Comparison of ENCODE assay signal across 13 mouse cellular contexts in the genomic region with DNA sequence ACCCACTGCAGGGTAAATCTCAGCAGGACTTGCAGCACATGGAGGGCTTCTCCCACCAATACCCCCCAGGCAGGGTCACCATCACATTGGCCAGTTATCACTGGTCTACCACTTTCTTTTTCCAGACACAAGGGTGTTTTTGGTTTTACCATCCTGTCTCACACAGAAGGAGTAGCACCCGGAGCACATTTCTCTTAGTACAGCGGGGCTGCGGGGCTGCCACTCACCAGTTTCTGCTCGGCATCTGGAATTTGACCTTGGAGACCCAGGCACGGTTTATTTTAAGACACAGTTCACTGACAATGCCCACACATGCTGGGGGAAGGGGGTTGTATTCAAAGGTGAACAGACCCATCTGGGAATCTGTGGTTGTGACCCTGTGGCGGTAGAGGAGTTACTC. TPM values are rescaled to one million over a fixed set of nuclear protein-coding genes. Genes with fewer than 3 reads are reported as not detected.
DNase-seq lines count a peak whose midpoint lies in the region; ATAC-seq and TF ChIP-seq lines count a peak whose summit lies in the region.
"Had no signal": no experiment of that assay in that cellular context is flagged by ENCODE, and none has a peak within 500 bp of the region (broad histone marks: within the 10 kb centered on the region; RNA-seq: fewer than 3 reads in every experiment).

No protein-coding gene starts in this region.

- no peak for DNase-seq in heart, adult 8-10 months (ENCODE audit: low spot score)
- DNase-seq in lung, postnatal 0 days (ENCODE audit: low spot score) = no peak
- DNase-seq in lung, postnatal 36 days = no peak
- DNase-seq in embryo, embryonic 11.5 days (ENCODE audit: low read depth, low spot score) = peak; percentile 64
- no peak for DNase-seq in limb, embryonic 14.5 days (ENCODE audit: low spot score)
- no peak for DNase-seq in left cerebral cortex, postnatal 14 days (ENCODE audit: low spot score in 2 of 2)
- DNase-seq in spleen, postnatal 36 days (ENCODE audit: low spot score in 2 of 2) = no peak
- DNase-seq: cerebellum, adult 2 months; lung, adult 18-20 months; right cerebral cortex, postnatal 25 days had no signal

- H3K4me1 ChIP-seq in heart, embryonic 14.5 days (ENCODE audit: control insufficient read depth in 2 of 2, insufficient read depth in 2 of 2, low read length in 2 of 2) = peaks cover 21 to 34% of the 10 kb centered on the region in 2 experiments
- H3K4me1 ChIP-seq in lung, postnatal 0 days (ENCODE audit: insufficient read depth, low read depth, low read length) = peaks cover 6% of the 10 kb centered on the region; the same call in 1 of the 2 replicates
- H3K4me1 ChIP-seq in limb, embryonic 14.5 days (ENCODE audit: control insufficient read depth, insufficient read depth, low read length) = peaks cover 17% of the 10 kb centered on the region

- TF ChIP-seq POLR2A in limb, embryonic 14.5 days (IDR thresholded peaks at IDR 0.05; ENCODE audit: borderline replicate concordance, extremely low read depth, insufficient read depth, insufficient read length) = no peak

- H3K4me2 ChIP-seq in heart, embryonic 14.5 days (ENCODE audit: low read length) = peak overlapping the region; percentile 31
- no peak overlapping the region for H3K4me2 ChIP-seq in lung, postnatal 0 days (replicated peaks; ENCODE audit: low read depth, low read length)
- no peak overlapping the region for H3K4me2 ChIP-seq in limb, embryonic 14.5 days (replicated peaks; ENCODE audit: low read depth, low read length, severe bottlenecking)
- H3K4me2 ChIP-seq: hindbrain, embryonic 13.5 days had no signal

- TF ChIP-seq EP300 in lung, postnatal 0 days (IDR thresholded peaks at IDR 0.05) = no peak

- no peaks in the 10 kb centered on the region for H3K36me3 ChIP-seq in heart, embryonic 14.5 days (ENCODE audit: control insufficient read depth, insufficient read depth, low read length)
- no peaks in the 10 kb centered on the region for H3K36me3 ChIP-seq in lung, postnatal 0 days (ENCODE audit: insufficient read depth, low read length)
- H3K36me3 ChIP-seq in limb, embryonic 14.5 days (ENCODE audit: control insufficient read depth, insufficient read depth, low read length) = no peaks in the 10 kb centered on the region
- H3K36me3 ChIP-seq: hindbrain, embryonic 13.5 days had no signal

- peak; percentile 29; the same call in 1 of the 2 replicates for ATAC-seq in heart, embryonic 14.5 days (ENCODE audit: insufficient number of reproducible peaks, insufficient read depth, low FRiP score, low read depth)
- no peak for ATAC-seq in lung, postnatal 0 days
- ATAC-seq in limb, embryonic 14.5 days (ENCODE audit: low FRiP score, low read depth) = no peak
- ATAC-seq: forebrain, embryonic 14.5 days had no signal

- no peak overlapping the region for H3K4me3 ChIP-seq in heart, embryonic 14.5 days (ENCODE audit: control insufficient read depth in 1 of 2, insufficient read depth in 1 of 2, low read depth in 1 of 2, low read length in 2 of 2)
- no peak overlapping the region for H3K4me3 ChIP-seq in lung, postnatal 0 days (ENCODE audit: low read depth, low read length)
- H3K4me3 ChIP-seq in limb, embryonic 14.5 days (replicated peaks; ENCODE audit: low read length) = no peak overlapping the region
- H3K4me3 ChIP-seq: hindbrain, embryonic 13.5 days had no signal

- H3K9ac ChIP-seq in heart, embryonic 14.5 days (ENCODE audit: low read length) = peak overlapping the region; percentile 56
- no peak overlapping the region for H3K9ac ChIP-seq in lung, postnatal 0 days (replicated peaks; ENCODE audit: low read depth)
- 0 out of 2 replicates have a peak overlapping the region, but pooled peaks have one; percentile 6 for H3K9ac ChIP-seq in limb, embryonic 14.5 days (ENCODE audit: low read depth, low read length, severe bottlenecking)
- H3K9ac ChIP-seq: hindbrain, embryonic 13.5 days had no signal

- H3K27me3 ChIP-seq in heart, embryonic 14.5 days (ENCODE audit: control insufficient read depth, insufficient read depth, low read length) = no peaks in the 10 kb centered on the region
- H3K27me3 ChIP-seq in lung, postnatal 0 days (replicated peaks; ENCODE audit: insufficient read depth, low read length) = no peaks in the 10 kb centered on the region
- H3K27me3 ChIP-seq in limb, embryonic 14.5 days (ENCODE audit: control insufficient read depth, insufficient read depth, low read length) = no peaks in the 10 kb centered on the region
- H3K27me3 ChIP-seq: hindbrain, embryonic 13.5 days had no signal

- no peak for TF ChIP-seq CTCF in lung, postnatal 0 days (IDR thresholded peaks at IDR 0.05)

- intact Hi-C loops in left cerebral cortex, postnatal 14 days (cut with DNase I) = no loop called here

- WGBS in heart, embryonic 14.5 days = 5% methylated on average over 6 of the region's 6 CpGs
- WGBS in lung, postnatal 0 days = 34% methylated on average over 6 of the region's 6 CpGs
- 12% methylated on average over 6 of the region's 6 CpGs for whole genome bisulfite sequencing in limb, embryonic 14.5 days

- H3K27ac ChIP-seq in heart, embryonic 14.5 days (replicated peaks in 1 of 2; ENCODE audit: control insufficient read depth in 1 of 2, insufficient read depth in 1 of 2, low read depth in 2 of 2, low read length in 2 of 2) = peak overlapping the region; percentile 89 to 92
- H3K27ac ChIP-seq in lung, postnatal 0 days (ENCODE audit: low read length) = peak overlapping the region; percentile 39; the same call in 1 of the 2 replicates
- 0 out of 2 replicates have a peak overlapping the region, but pooled peaks have one; percentile 33 for H3K27ac ChIP-seq in limb, embryonic 14.5 days (replicated peaks; ENCODE audit: low read depth, low read length)
- H3K27ac ChIP-seq: hindbrain, embryonic 13.5 days had no signal

- H3K9me3 ChIP-seq in heart, embryonic 14.5 days (ENCODE audit: control insufficient read depth, low read length) = 0 out of 2 replicates have a peak, but pooled peaks cover 2% of the 10 kb centered on the region
- no peaks in the 10 kb centered on the region for H3K9me3 ChIP-seq in lung, postnatal 0 days (ENCODE audit: low read length)
- no peaks in the 10 kb centered on the region for H3K9me3 ChIP-seq in limb, embryonic 14.5 days (ENCODE audit: control insufficient read depth, low read length)
- H3K9me3 ChIP-seq: hindbrain, embryonic 13.5 days had no signal

RNA-seq across cellular contexts. Expression of gene S1pr3, which starts 28.8 kb away (rescaled TPM):
- polyA plus RNA-seq in heart, embryonic 14.5 days (2014; fragmentation: Nextera tagmentation; extraction: Ambion mirVana) = 15.2 and 16.3 TPM in 2 replicates
- total RNA-seq in heart, adult 8-10 months (2022) = 10 to 100 TPM in 3 of 4 experiments, 1 to 10 TPM in 1; 8.1 to 12.6 (median 10.9) TPM
- polyA plus RNA-seq in lung, postnatal 0 days (2015; fragmentation: Nextera tagmentation; extraction: Ambion mirVana) = 44.5 and 51.3 TPM in 2 replicates
- 74.0 and 96.9 TPM in 2 replicates for polyA plus RNA-seq in limb, embryonic 14.5 days (2012; rRNA removed)
- 113 and 135 TPM in 2 replicates for polyA plus RNA-seq in limb, embryonic 14.5 days (2014; fragmentation: Nextera tagmentation; extraction: Ambion mirVana)
- total RNA-seq in left cerebral cortex, postnatal 14 days (2021) = 1 to 10 TPM; 8.5 to 8.6 TPM

Comparison
In these comparisons a context has a peak if more than half of its experiments do, and no peak if none do; other contexts are left out.
1. H3K27ac ChIP-seq: peak in every context shown above with its lines; median percentile 90 in heart, embryonic 14.5 days; 39 in lung, postnatal 0 days; 33 in limb, embryonic 14.5 days.